Mouse (Mus musculus) MEL-GATA-1-ER (cell line): ENCODE measurements around the gene Arf4.
A peak's percentile ranks its signal among the peaks of the same experiment; 100 is the strongest.
"Not testable (repeated sequence)": the region's sequence is repeated elsewhere in the genome, so short reads cannot be mapped to it uniquely, and the experiment has no call there.

Source experiments
- DNase-seq: peaks from one replicate; pipeline ENCODE4 v3.0.0-alpha.2; 2012; ENCODE audit warnings: low read depth; ENCODE audit errors: extremely low read depth

Gene Arf4

GRCm38 (mm10) chr14:26662016-26662415 is 24.1 kb downstream of the Arf4 start:
- no peak for DNase-seq

GRCm38 (mm10) chr14:26662488-26662887 is 24.6 kb downstream of the Arf4 start:
- no peak for DNase-seq

- no peak for DNase-seq
Measured at GRCm38 (mm10) chr14:26663851-26664250, 26.0 kb downstream of the Arf4 start.

- no peak for DNase-seq
Measured at GRCm38 (mm10) chr14:26667991-26668370, 30.1 kb downstream of the Arf4 start.

- DNase-seq = no peak
Measured at GRCm38 (mm10) chr14:26668371-26669291, 30.8 kb downstream of the Arf4 start.

- DNase-seq = peak; percentile 88
Measured at GRCm38 (mm10) chr14:26669292-26670073, 31.6 kb downstream of the Arf4 start, which contains the start of gene Pde12. Gene Pde12 (minus strand): TSS chr14:26669883.

- DNase-seq = peak; percentile 52
Measured at GRCm38 (mm10) chr14:26670964-26671363, 33.1 kb downstream of the Arf4 start.

GRCm38 (mm10) chr14:26671870-26672615 is 34.2 kb downstream of the Arf4 start:
- peak; percentile 74 for DNase-seq

- DNase-seq = not testable (repeated sequence)
Measured at GRCm38 (mm10) chr14:26674476-26675169, 36.7 kb downstream of the Arf4 start.

GRCm38 (mm10) chr14:26675371-26675770 is 37.5 kb downstream of the Arf4 start:
- no peak for DNase-seq

GRCm38 (mm10) chr14:26675791-26676190 is 37.9 kb downstream of the Arf4 start:
- peak; percentile 91 for DNase-seq

- no peak for DNase-seq
Measured at GRCm38 (mm10) chr14:26690727-26691126, 52.9 kb downstream of the Arf4 start.

GRCm38 (mm10) chr14:26691363-26691762 is 53.5 kb downstream of the Arf4 start:
- no peak for DNase-seq

- DNase-seq = no peak
Measured at GRCm38 (mm10) chr14:26692974-26693373, 55.1 kb downstream of the Arf4 start, which contains the start of gene Dnah12. Gene Dnah12 (plus strand): TSS chr14:26693274.

- DNase-seq = no peak
Measured at GRCm38 (mm10) chr14:26697912-26698311, 60.0 kb downstream of the Arf4 start.

GRCm38 (mm10) chr14:26705246-26705645 is 67.4 kb downstream of the Arf4 start:
- DNase-seq = not testable (repeated sequence)
